Mouse (Mus musculus) heart, embryonic 12.5 days (tissue): ENCODE results near the gene Gm10024. TPM values are rescaled to one million over a fixed set of nuclear protein-coding genes. Genes with fewer than 3 reads are reported as not detected.
"Not testable (repeated sequence)": the region's sequence is repeated elsewhere in the genome, so short reads cannot be mapped to it uniquely, and the experiment has no call there.

Experiments used
- ATAC-seq: fragments of 200-750 bp; cut with Nextera tagmentation; 2 replicates; pipeline ENCODE4 v1.8.0; 2017; ENCODE audit warnings: moderate TSS enrichment, moderate library complexity; ENCODE audit not compliant: insufficient number of reproducible peaks, low FRiP score
- H3K27ac ChIP-seq: fragments of 300-500 bp; sonication (generic); 2 replicates; pipeline ENCODE4 v1.5.1; 2016; ENCODE audit warnings: mild to moderate bottlenecking, moderate library complexity; ENCODE audit not compliant: poor library complexity, severe bottlenecking
- H3K27me3 ChIP-seq: fragments of 300-500 bp; sonication (generic); replicated peaks from 2 replicates; pipeline ENCODE4 v1.6.1; 2016; ENCODE audit warnings: mild to moderate bottlenecking, moderate library complexity
- H3K36me3 ChIP-seq: fragments of 300-500 bp; sonication (generic); 2 replicates; pipeline ENCODE4 v1.6.1; 2016; ENCODE audit warnings: mild to moderate bottlenecking, moderate library complexity
- H3K4me1 ChIP-seq: fragments of 300-500 bp; sonication (generic); replicated peaks from 2 replicates; pipeline ENCODE4 v1.6.1; 2016; ENCODE audit warnings: mild to moderate bottlenecking
- H3K4me2 ChIP-seq: fragments of 300-500 bp; sonication (generic); 2 replicates; pipeline ENCODE4 v1.6.1; 2016; ENCODE audit warnings: mild to moderate bottlenecking, moderate library complexity
- H3K4me3 ChIP-seq: fragments of 300-500 bp; sonication (generic); 2 replicates; pipeline ENCODE4 v1.5.1; 2016; ENCODE audit warnings: mild to moderate bottlenecking
- H3K9ac ChIP-seq: fragments of 300-500 bp; sonication (generic); 2 replicates; pipeline ENCODE4 v1.6.1; 2016; ENCODE audit warnings: mild to moderate bottlenecking, moderate library complexity
- H3K9me3 ChIP-seq: fragments of 300-500 bp; sonication (generic); replicated peaks from 2 replicates; pipeline ENCODE4 v1.6.1; 2016; ENCODE audit warnings: mild to moderate bottlenecking, moderate library complexity
- WGBS: fragments of 180-500 bp; shearing (Covaris S2); methylation state at CpG from one replicate; pipeline ENCODE4 v1.1.7; 2016; 5-methylcytosine and 5-hydroxymethylcytosine counted together
- polyA plus RNA-seq: library from polyadenylated mRNA; unstranded; fragments of >200 nt; fragmentation: Nextera tagmentation; extraction: Ambion mirVana; gene quantifications from 2 replicates; pipeline ENCODE4 v1.2.1, GENCODE M21; 2016

Gm10024 gene
- polyA plus RNA-seq, 1 experiment from 2014 or later = not detected

DNA sequence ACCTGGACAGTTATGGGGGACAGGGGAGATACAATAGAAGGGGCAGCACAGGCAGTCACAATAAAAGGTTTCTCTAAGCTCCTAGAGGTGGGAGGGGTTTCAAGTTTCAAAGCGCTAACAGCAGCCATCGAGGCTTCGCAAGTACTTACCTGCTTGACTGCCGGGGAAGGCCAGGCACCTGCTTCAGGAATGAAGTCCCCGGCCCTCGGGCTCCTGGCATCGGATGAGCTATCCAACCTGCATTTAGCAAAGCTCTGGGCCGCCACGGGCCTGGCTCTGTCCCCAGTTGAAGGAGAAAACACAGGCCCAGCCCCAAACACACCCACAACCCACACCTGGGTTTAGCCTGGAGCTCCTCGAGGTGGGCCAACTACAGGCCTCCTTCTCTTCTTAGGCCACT is 24.2 kb upstream of the Gm10024 start:
- Histone ChIP-seq H3K27ac (no peak overlapping the region), H3K4me1 (peaks cover 10% of the 10 kb centered on the region; the same call in 1 of the 2 replicates), H3K4me3 (no peak overlapping the region), H3K4me2 (no peak overlapping the region), H3K36me3 (no peaks in the 10 kb centered on the region), H3K27me3 (peaks cover 94% of the 10 kb centered on the region), H3K9me3 (no peaks in the 10 kb centered on the region), H3K9ac (no peak overlapping the region)
- 20% methylated on average over 10 of the region's 10 CpGs for WGBS
- no peak for ATAC-seq

DNA sequence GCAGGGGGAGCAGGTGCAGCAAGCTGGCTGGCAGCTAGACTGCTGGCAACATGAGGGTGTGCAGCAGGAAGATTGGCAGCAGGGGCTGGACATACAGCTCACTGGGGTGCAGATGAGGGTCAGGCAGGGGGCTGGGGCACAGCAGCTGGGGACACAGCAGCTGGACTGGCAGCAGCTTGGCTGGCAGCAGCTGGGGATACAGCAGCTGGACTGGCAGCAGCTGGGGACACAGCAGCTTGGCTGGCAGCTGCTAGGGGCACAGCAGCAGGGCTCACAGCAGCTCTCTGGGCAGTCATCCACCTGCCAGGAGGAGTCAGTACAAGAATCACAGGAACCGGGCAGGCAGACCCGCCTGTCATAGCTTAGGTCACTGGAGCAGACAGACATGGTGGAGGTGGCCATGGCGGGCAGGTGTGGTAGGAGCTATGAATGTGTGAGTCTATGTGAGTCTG is 20.9 kb upstream of the Gm10024 start, which contains the start of gene Gm19402:
Gm19402 (minus strand) TSS at position 402 of the 452 bp plus-strand sequence.
- 69% methylated on average over 3 of the region's 3 CpGs for WGBS
- H3K27ac ChIP-seq, H3K9ac ChIP-seq, H3K4me2 ChIP-seq, H3K36me3 ChIP-seq, H3K9me3 ChIP-seq, ATAC-seq, H3K4me3 ChIP-seq, H3K4me1 ChIP-seq: not testable (repeated sequence)
- H3K27me3 ChIP-seq = peaks cover 77% of the 10 kb centered on the region

DNA sequence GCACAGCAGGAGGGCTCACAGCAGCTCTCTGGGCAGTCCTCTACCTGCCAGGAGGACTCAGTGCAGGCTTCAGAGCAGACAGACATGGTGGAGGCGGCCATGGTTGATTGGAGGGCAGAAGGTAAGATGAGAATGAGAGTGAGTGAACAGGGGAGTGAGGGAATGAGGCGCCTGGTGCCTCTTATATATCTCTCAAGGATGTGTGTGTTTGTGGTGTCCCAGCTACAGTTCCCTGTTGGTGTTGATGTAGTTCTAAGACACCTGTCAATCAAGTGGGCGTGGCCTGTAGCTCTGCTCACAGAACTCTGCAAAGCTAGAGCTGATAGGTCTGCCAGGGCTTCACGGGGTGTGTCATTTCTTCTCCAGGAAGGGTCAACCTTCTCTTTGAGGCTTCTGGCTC is 14.1 kb upstream of the Gm10024 start, which contains the start of gene Gm9508:
Gm9508 (minus strand) TSS at position 101 of the 400 bp plus-strand sequence.
- WGBS = 26% methylated on average over 4 of the region's 4 CpGs
- no peak within 1 kb of the TSS for H3K4me3 ChIP-seq
- no peak for ATAC-seq
- H3K9me3 ChIP-seq = peaks cover 3% of the 10 kb centered on the region; the same call in 1 of the 2 replicates
- H3K4me1 ChIP-seq = no peaks in the 10 kb centered on the region
- H3K9ac ChIP-seq = no peak within 1 kb of the TSS
- no peak within 1 kb of the TSS for H3K4me2 ChIP-seq
- H3K27me3 ChIP-seq = peaks cover 19% of the 10 kb centered on the region
- no peak within 1 kb of the TSS for H3K27ac ChIP-seq
- no peaks in the 10 kb centered on the region for H3K36me3 ChIP-seq

DNA sequence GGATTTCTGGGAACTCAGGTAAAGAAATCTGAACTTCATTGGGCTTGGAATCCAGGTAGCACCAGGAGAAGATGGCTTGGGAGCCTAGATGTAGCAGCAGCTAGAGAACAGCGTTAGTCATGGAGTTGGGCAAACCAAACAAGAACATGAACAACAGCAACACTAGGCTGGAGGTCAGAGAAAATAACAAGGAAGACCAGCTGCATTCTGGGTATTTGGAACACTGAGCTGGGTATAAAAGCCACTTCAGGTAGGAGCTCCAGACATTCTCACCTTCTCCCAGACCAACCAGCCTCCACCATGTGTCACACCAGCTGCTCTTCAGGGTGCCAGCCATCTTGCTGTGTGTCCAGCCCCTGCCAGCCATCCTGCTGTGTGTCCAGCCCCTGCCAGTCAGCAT is 4.9 kb upstream of the Gm10024 start, which contains the start of gene Gm10272:
Gm10272 (plus strand) TSS at position 301 of the 400 bp plus-strand sequence.
- H3K36me3 ChIP-seq = no peaks in the 10 kb centered on the region
- H3K9me3 ChIP-seq = peaks cover 18% of the 10 kb centered on the region; the same call in 1 of the 2 replicates
- ATAC-seq = no peak
- no peaks in the 10 kb centered on the region for H3K4me1 ChIP-seq
- no peak within 1 kb of the TSS for H3K4me2 ChIP-seq
- WGBS = 95% methylated on average over 1 of the region's 1 CpGs
- no peak within 1 kb of the TSS for H3K27ac ChIP-seq
- no peak within 1 kb of the TSS for H3K9ac ChIP-seq
- no peak within 1 kb of the TSS for H3K4me3 ChIP-seq
- H3K27me3 ChIP-seq = no peaks in the 10 kb centered on the region

DNA sequence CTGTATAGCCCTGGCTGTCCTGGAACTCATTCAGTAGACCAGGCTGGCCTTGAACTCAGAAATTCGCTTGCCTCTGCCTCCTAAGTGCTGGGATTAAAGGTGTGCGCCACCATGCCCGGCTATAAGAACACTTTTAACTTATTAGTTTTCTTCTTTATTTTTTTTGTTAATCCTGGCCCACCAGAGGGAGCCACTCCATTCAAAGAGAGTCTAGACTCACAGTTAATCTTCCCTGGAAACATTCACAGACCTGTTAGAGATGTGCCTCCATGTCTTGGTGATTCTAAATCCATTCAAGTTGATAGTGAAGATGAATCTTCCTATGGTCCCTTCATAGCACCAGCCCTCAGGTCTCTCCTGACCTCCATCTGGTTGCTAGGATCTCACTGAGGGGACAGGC is 1.4 kb upstream of the Gm10024 start:
- H3K9ac ChIP-seq = no peak overlapping the region
- no peaks in the 10 kb centered on the region for H3K4me1 ChIP-seq
- ATAC-seq = no peak
- H3K4me2 ChIP-seq = no peak overlapping the region
- H3K27ac ChIP-seq = no peak overlapping the region
- no peaks in the 10 kb centered on the region for H3K27me3 ChIP-seq
- no peak overlapping the region for H3K4me3 ChIP-seq
- no peaks in the 10 kb centered on the region for H3K36me3 ChIP-seq
- WGBS = 73% methylated on average over 3 of the region's 3 CpGs
- 0 out of 2 replicates have a peak, but pooled peaks cover 13% of the 10 kb centered on the region for H3K9me3 ChIP-seq

DNA sequence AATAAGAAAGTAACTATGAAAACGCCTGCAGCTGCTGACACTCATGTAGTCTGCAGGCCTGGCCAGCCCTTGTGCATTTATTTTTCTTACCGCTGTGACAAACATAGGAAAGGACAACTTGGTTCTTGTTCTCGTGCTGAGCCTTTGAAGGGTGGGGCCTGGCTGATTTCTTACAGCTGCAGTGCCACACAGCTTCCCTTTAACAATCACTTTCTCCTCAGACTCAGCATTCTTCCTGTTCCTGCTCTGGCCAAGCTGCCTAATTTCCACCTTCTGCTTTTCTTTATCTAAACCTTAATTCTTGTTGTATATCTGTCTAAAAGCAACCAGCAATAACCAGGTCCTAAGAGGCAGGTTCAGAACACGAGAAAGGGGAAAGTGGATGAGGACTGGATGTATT is 2.5 kb downstream of the Gm10024 start:
- H3K9me3 ChIP-seq = 0 out of 2 replicates have a peak, but pooled peaks cover 6% of the 10 kb centered on the region
- H3K36me3 ChIP-seq = no peaks in the 10 kb centered on the region
- 41% methylated on average over 4 of the region's 4 CpGs for WGBS
- H3K4me3 ChIP-seq = no peak overlapping the region
- no peaks in the 10 kb centered on the region for H3K27me3 ChIP-seq
- H3K9ac ChIP-seq = no peak overlapping the region
- ATAC-seq = no peak
- H3K4me2 ChIP-seq = no peak overlapping the region
- no peaks in the 10 kb centered on the region for H3K4me1 ChIP-seq
- no peak overlapping the region for H3K27ac ChIP-seq

DNA sequence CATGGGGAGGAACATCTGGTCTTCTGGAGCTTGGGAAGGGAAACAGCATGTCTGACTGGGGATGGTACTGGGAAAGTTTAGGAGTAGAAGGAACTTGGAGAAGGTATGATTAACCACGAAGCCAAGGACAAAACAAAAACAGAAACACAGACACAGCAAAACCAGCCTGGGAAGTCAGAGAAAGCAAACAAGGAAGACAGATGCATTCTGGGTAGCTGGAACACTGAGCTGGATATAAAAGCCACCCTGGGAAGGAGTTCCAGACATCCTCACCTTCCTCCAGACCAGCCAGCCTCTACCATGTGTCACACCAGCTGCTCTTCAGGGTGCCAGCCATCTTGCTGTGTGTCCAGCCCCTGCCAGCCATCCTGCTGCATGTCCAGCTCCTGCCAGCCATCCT is 4.2 kb downstream of the Gm10024 start, which contains the start of gene Gm10142:
Gm10142 (plus strand) TSS at position 301 of the 400 bp plus-strand sequence.
- H3K9ac ChIP-seq = no peak within 1 kb of the TSS
- H3K4me3 ChIP-seq = no peak within 1 kb of the TSS
- H3K27ac ChIP-seq = no peak within 1 kb of the TSS
- H3K9me3 ChIP-seq = peaks cover 12% of the 10 kb centered on the region; the same call in 1 of the 2 replicates
- WGBS = 69% methylated on average over 1 of the region's 1 CpGs
- no peak within 1 kb of the TSS for H3K4me2 ChIP-seq
- H3K4me1 ChIP-seq = no peaks in the 10 kb centered on the region
- no peak for ATAC-seq
- H3K36me3 ChIP-seq = no peaks in the 10 kb centered on the region
- H3K27me3 ChIP-seq = no peaks in the 10 kb centered on the region

DNA sequence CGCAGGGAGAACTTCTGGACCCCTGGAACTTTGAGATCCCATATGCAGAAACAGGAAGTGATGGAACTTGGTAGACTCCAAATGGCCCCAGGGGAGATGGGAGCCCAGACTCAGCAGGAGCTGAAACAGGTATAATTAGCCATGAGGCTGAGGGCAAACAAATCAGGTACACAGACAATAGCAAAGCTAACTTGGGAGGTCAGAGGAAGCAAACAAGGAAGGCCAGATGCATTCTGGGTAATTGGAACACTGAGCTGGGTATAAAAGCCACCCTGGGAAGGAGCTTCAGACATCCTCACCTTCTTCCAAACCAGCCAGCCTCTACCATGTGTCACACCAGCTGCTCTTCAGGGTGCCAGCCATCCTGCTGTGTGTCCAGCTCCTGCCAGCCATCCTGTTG is 9.0 kb downstream of the Gm10024 start, which contains the start of gene Krtap12-1:
Krtap12-1 (plus strand) TSS at position 301 of the 400 bp plus-strand sequence.
- H3K9me3 ChIP-seq, H3K27ac ChIP-seq, H3K27me3 ChIP-seq, H3K4me3 ChIP-seq, H3K4me1 ChIP-seq, H3K4me2 ChIP-seq, H3K9ac ChIP-seq, H3K36me3 ChIP-seq, ATAC-seq: not testable (repeated sequence)
- 74% methylated on average over 1 of the region's 1 CpGs for WGBS

DNA sequence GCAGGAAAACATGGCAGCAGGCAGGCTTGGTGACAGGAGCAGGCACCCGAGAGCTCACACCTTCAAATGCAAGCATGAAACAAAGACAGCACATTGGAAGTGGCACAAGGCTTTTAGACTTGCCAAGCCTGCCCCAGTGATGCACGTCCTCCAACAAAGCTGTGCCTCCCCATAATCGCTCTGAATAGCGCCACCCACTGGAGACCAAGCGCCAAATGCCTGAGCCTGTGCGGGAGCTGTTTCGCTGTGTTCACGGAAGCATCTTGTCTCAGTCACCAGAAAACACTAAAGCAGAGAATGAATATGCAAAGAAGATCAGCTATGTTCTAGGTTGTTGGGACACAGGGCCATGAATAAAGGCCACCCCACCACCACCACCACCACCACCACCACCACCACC is 13.6 kb downstream of the Gm10024 start:
- H3K36me3 ChIP-seq = no peaks in the 10 kb centered on the region
- 76% methylated on average over 8 of the region's 8 CpGs for WGBS
- H3K4me3 ChIP-seq = no peak overlapping the region
- ATAC-seq = no peak
- H3K9me3 ChIP-seq = peaks cover 6% of the 10 kb centered on the region; the same call in 1 of the 2 replicates
- H3K27ac ChIP-seq = no peak overlapping the region
- H3K27me3 ChIP-seq = no peaks in the 10 kb centered on the region; the same call in 1 of the 2 replicates
- H3K4me2 ChIP-seq = no peak overlapping the region
- no peaks in the 10 kb centered on the region for H3K4me1 ChIP-seq
- no peak overlapping the region for H3K9ac ChIP-seq

DNA sequence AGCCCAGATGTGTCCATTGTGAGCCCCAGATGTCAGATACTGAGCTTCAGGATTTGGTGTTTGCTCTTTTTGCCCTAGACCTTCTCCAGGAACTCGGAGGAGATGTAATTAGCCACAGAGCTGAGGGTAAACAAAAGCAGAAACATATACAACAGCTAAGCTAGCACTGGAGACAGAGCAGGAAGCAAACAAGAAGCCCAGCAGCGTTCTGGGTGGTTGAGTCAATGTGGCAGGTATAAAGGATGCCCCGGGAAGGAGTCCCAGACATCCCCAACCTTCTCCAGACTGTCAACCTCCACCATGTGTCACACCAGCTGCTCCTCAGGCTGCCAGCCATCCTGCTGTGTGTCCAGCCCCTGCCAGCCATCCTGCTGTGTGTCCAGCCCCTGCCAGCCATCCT is 14.9 kb downstream of the Gm10024 start, which contains the start of gene Gm10100:
Gm10100 (plus strand) TSS at position 301 of the 400 bp plus-strand sequence.
- Histone ChIP-seq H3K4me2 (no peak within 1 kb of the TSS), H3K27ac (no peak within 1 kb of the TSS), H3K9me3 (no peaks in the 10 kb centered on the region), H3K27me3 (no peaks in the 10 kb centered on the region; the same call in 1 of the 2 replicates), H3K4me1 (no peaks in the 10 kb centered on the region), H3K36me3 (no peaks in the 10 kb centered on the region), H3K4me3 (no peak within 1 kb of the TSS), H3K9ac (no peak within 1 kb of the TSS)
- 27% methylated on average over 3 of the region's 3 CpGs for WGBS
- ATAC-seq = no peak

DNA sequence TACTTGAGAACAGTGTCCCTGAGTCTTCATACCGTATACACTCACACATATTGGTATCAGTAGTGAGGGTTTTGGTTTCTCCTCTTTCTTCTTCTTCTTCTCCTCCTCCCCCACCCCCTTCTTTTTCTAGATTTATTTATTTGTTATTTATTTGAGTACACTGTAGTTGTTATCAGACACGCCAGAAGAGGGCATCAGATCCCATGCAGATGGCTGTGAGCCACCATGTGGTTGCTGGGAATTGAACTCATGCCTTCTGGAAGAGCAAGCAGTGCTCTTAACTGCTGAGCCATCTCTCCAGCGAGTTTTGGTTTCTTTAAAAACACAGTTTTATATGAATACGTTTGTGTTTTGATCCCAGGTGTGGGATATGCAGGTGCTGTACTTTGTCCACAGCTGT is 17.0 kb downstream of the Gm10024 start:
- H3K27me3 ChIP-seq = no peaks in the 10 kb centered on the region; the same call in 1 of the 2 replicates

More for the DNA sequence above, 17.0 kb downstream of the Gm10024 start:
- H3K4me3 ChIP-seq = no peak overlapping the region
- H3K9me3 ChIP-seq = no peaks in the 10 kb centered on the region
- ATAC-seq = no peak
- no peaks in the 10 kb centered on the region for H3K4me1 ChIP-seq
- no peak overlapping the region for H3K27ac ChIP-seq
- no peak overlapping the region for H3K4me2 ChIP-seq
- no peaks in the 10 kb centered on the region for H3K36me3 ChIP-seq
- no peak overlapping the region for H3K9ac ChIP-seq
- 65% methylated on average over 4 of the region's 4 CpGs for WGBS
